Mouse (Mus musculus): Measurements from ENCODE around the gene Wdr73. TPM values are rescaled to one million over a fixed set of nuclear protein-coding genes. Genes with fewer than 3 reads are reported as not detected.

The Wdr73 gene
- polyA plus RNA-seq, 1 experiment from 2014 or later: 32.8 TPM

DNA sequence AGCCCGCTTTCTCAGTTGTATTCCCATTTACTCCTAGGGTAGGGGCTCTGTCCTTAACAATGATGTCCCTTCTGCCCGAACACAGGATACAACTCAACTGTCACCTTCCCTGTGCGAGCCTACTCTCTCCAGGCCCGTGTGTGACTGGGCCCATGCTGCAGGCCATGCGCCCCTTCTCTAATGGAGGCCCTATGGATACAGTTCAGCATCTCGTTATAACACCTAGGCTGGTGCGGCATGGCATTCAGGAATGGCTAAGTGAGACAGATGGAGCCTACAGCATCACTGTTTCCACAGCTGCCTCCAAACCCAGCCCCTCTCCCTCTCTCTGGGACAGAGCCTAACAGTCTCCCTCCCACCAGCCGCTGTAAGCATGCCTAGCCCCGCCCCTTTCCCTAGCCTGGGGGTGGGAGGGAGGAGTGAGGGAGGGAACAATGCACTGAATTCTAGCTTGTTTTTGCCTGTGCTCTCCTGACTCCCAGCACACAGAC is 12.0 kb downstream of the Wdr73 start:
- 41% methylated on average over 9 of the region's 9 CpGs for WGBS
- H3K9me3 ChIP-seq (ENCODE audit: control insufficient read depth, low read length): no peaks in the 10 kb centered on the region

GRCm38 (mm10) chr7:80888595-80888994 is 12.5 kb downstream of the Wdr73 start:
- DNase-seq: no peak
- no peak overlapping the region for H3K4me3 ChIP-seq (replicated peaks; ENCODE audit: low read depth, low read length)
- no peak overlapping the region for H3K9ac ChIP-seq (replicated peaks; ENCODE audit: low read length)
- no peak overlapping the region for H3K4me2 ChIP-seq (ENCODE audit: low read length)
- peak overlapping the region; percentile 27 for H3K27ac ChIP-seq (replicated peaks; ENCODE audit: low read depth, low read length)
- H3K9me3 ChIP-seq (ENCODE audit: control insufficient read depth, low read length): no peaks in the 10 kb centered on the region
- peak; percentile 4; the same call in 1 of the 2 replicates for ATAC-seq (ENCODE audit: low FRiP score, low TSS enrichment)
- H3K27me3 ChIP-seq (ENCODE audit: control insufficient read depth, insufficient read depth, low read length): no peaks in the 10 kb centered on the region
- peaks cover 5% of the 10 kb centered on the region; the same call in 1 of the 2 replicates for H3K4me1 ChIP-seq (ENCODE audit: control insufficient read depth, insufficient read depth, low read length)
- WGBS: 81% methylated on average over 7 of the region's 7 CpGs
- H3K36me3 ChIP-seq (ENCODE audit: control insufficient read depth, insufficient read depth, low read length): peaks cover 30% of the 10 kb centered on the region

More for the DNA sequence above, 12.0 kb downstream of the Wdr73 start:
- no peaks in the 10 kb centered on the region for H3K27me3 ChIP-seq (ENCODE audit: control insufficient read depth, insufficient read depth, low read length)
- H3K36me3 ChIP-seq (ENCODE audit: control insufficient read depth, insufficient read depth, low read length): peaks cover 35% of the 10 kb centered on the region
- H3K27ac ChIP-seq (replicated peaks; ENCODE audit: low read depth, low read length): peak overlapping the region; percentile 27
- DNase-seq (peak; percentile 78), ATAC-seq (ENCODE audit: low FRiP score, low TSS enrichment) (peak; percentile 79; the same call in 1 of the 2 replicates)
- no peak overlapping the region for H3K4me3 ChIP-seq (replicated peaks; ENCODE audit: low read depth, low read length)
- H3K4me2 ChIP-seq (ENCODE audit: low read length): no peak overlapping the region
- no peak overlapping the region for H3K9ac ChIP-seq (replicated peaks; ENCODE audit: low read length)
- H3K4me1 ChIP-seq (ENCODE audit: control insufficient read depth, insufficient read depth, low read length): peaks cover 5% of the 10 kb centered on the region; the same call in 1 of the 2 replicates

GRCm38 (mm10) chr7:80885666-80886065 is 15.4 kb downstream of the Wdr73 start:
- Histone ChIP-seq H3K27ac (replicated peaks; ENCODE audit: low read depth, low read length) (no peak overlapping the region), H3K4me1 (ENCODE audit: control insufficient read depth, insufficient read depth, low read length) (peaks cover 5% of the 10 kb centered on the region; the same call in 1 of the 2 replicates), H3K9ac (replicated peaks; ENCODE audit: low read length) (no peak overlapping the region), H3K4me3 (replicated peaks; ENCODE audit: low read depth, low read length) (no peak overlapping the region), H3K9me3 (ENCODE audit: control insufficient read depth, low read length) (no peaks in the 10 kb centered on the region), H3K36me3 (ENCODE audit: control insufficient read depth, insufficient read depth, low read length) (peaks cover 1% of the 10 kb centered on the region), H3K27me3 (ENCODE audit: control insufficient read depth, insufficient read depth, low read length) (no peaks in the 10 kb centered on the region), H3K4me2 (ENCODE audit: low read length) (no peak overlapping the region)
- WGBS: 25% methylated on average over 1 of the region's 1 CpGs
- ATAC-seq (ENCODE audit: low FRiP score, low TSS enrichment) (no peak), DNase-seq (no peak)

DNA sequence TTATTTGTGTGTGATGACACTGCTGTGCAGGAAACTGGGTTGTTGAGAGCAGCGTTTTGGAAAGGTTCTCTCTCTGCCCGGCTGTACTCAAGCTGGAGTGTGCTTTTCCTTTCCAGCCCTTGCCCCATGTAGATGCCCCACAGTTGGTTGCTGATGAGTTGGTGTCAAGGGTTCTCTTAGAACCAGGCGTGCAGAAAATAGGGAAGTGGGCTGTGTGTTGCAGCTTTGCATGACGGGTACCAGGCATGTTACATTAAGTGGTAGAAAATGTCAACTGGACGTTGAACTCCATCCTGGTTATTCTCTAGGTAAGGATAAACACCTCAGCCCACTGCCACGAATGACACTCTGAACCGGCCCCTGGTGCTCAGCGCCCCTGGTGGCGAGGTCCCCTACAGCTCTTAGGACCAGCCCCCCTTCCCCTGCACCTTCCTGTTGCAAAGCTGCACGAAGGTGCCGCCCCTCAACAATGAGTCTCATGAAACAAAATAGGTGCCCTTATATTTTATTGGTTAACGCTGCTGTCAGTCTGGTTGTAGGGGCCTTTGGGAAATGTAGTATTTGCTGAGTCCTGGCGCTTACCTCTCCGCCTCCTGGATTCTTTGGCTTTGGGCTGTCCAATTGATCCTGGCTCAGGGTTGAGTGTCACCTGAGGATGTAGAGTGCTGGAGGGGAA is 18.1 kb downstream of the Wdr73 start:
- Histone ChIP-seq H3K27me3 (ENCODE audit: control insufficient read depth, insufficient read depth, low read length) (no peaks in the 10 kb centered on the region), H3K9me3 (ENCODE audit: control insufficient read depth, low read length) (no peaks in the 10 kb centered on the region), H3K4me3 (replicated peaks; ENCODE audit: low read depth, low read length) (no peak overlapping the region; the same call in 1 of the 2 replicates), H3K4me2 (ENCODE audit: low read length) (peak overlapping the region; percentile 45), H3K4me1 (ENCODE audit: control insufficient read depth, insufficient read depth, low read length) (no peaks in the 10 kb centered on the region), H3K9ac (replicated peaks; ENCODE audit: low read length) (no peak overlapping the region), H3K27ac (replicated peaks; ENCODE audit: low read depth, low read length) (no peak overlapping the region), H3K36me3 (ENCODE audit: control insufficient read depth, insufficient read depth, low read length) (peaks cover 2% of the 10 kb centered on the region; the same call in 1 of the 2 replicates)
- ATAC-seq (ENCODE audit: low FRiP score, low TSS enrichment) (peak; percentile 79), DNase-seq (peak; percentile 89)
- 27% methylated on average over 14 of the region's 14 CpGs for WGBS

- Histone ChIP-seq H3K9ac (replicated peaks; ENCODE audit: low read length) (no peak overlapping the region), H3K27me3 (ENCODE audit: control insufficient read depth, insufficient read depth, low read length) (no peaks in the 10 kb centered on the region), H3K36me3 (ENCODE audit: control insufficient read depth, insufficient read depth, low read length) (peaks cover 58% of the 10 kb centered on the region), H3K4me2 (ENCODE audit: low read length) (no peak overlapping the region), H3K27ac (replicated peaks; ENCODE audit: low read depth, low read length) (no peak overlapping the region), H3K9me3 (ENCODE audit: control insufficient read depth, low read length) (no peaks in the 10 kb centered on the region), H3K4me3 (replicated peaks; ENCODE audit: low read depth, low read length) (no peak overlapping the region), H3K4me1 (ENCODE audit: control insufficient read depth, insufficient read depth, low read length) (no peaks in the 10 kb centered on the region)
- 32% methylated on average over 37 of the region's 37 CpGs for WGBS
- no peak for DNase-seq
- no peak for ATAC-seq (ENCODE audit: low FRiP score, low TSS enrichment)
Observed at GRCm38 (mm10) chr7:80875727-80876126, 25.3 kb downstream of the Wdr73 start.

- DNase-seq (no peak), ATAC-seq (ENCODE audit: low FRiP score, low TSS enrichment) (no peak)
- peaks cover 77% of the 10 kb centered on the region for H3K36me3 ChIP-seq (ENCODE audit: control insufficient read depth, insufficient read depth, low read length)
- H3K27ac ChIP-seq (replicated peaks; ENCODE audit: low read depth, low read length): no peak overlapping the region
- WGBS: 92% methylated on average over 2 of the region's 2 CpGs
- no peak overlapping the region for H3K4me3 ChIP-seq (replicated peaks; ENCODE audit: low read depth, low read length)
- H3K4me1 ChIP-seq (ENCODE audit: control insufficient read depth, insufficient read depth, low read length): no peaks in the 10 kb centered on the region
- H3K9me3 ChIP-seq (ENCODE audit: control insufficient read depth, low read length): no peaks in the 10 kb centered on the region
- H3K27me3 ChIP-seq (ENCODE audit: control insufficient read depth, insufficient read depth, low read length): no peaks in the 10 kb centered on the region
- no peak overlapping the region for H3K9ac ChIP-seq (replicated peaks; ENCODE audit: low read length)
- H3K4me2 ChIP-seq (ENCODE audit: low read length): no peak overlapping the region
Observed at GRCm38 (mm10) chr7:80873631-80874030, 27.4 kb downstream of the Wdr73 start.

DNA sequence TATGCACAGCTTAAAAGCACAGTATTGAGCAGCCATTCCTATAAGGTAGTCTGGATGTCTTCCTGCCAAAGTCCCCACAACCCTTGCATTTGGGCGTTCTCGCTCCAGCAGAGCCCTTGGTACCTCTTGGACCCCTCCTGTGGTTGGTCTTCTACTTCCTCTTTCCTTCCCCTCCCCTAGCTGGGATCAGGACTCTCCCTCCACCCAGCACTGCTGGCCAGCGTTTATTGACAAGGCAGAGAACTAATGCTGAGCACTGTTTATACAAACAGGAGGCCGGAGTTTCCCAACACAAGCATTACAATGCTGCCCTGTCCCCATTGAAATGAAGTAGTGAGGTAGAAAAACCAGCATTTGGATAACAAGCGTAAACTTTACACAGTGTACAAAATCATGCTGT is 28.0 kb downstream of the Wdr73 start:
- WGBS: 90% methylated on average over 5 of the region's 5 CpGs
- Histone ChIP-seq H3K36me3 (ENCODE audit: control insufficient read depth, insufficient read depth, low read length) (peaks cover 83% of the 10 kb centered on the region), H3K4me3 (replicated peaks; ENCODE audit: low read depth, low read length) (no peak overlapping the region), H3K4me1 (ENCODE audit: control insufficient read depth, insufficient read depth, low read length) (no peaks in the 10 kb centered on the region), H3K4me2 (ENCODE audit: low read length) (no peak overlapping the region), H3K27me3 (ENCODE audit: control insufficient read depth, insufficient read depth, low read length) (no peaks in the 10 kb centered on the region), H3K9ac (replicated peaks; ENCODE audit: low read length) (no peak overlapping the region), H3K27ac (replicated peaks; ENCODE audit: low read depth, low read length) (no peak overlapping the region), H3K9me3 (ENCODE audit: control insufficient read depth, low read length) (no peaks in the 10 kb centered on the region)
- ATAC-seq (ENCODE audit: low FRiP score, low TSS enrichment): no peak
- DNase-seq: no peak

GRCm38 (mm10) chr7:80868686-80869085 is 32.4 kb downstream of the Wdr73 start:
- ATAC-seq (ENCODE audit: low FRiP score, low TSS enrichment): no peak
- H3K9me3 ChIP-seq (ENCODE audit: control insufficient read depth, low read length): no peaks in the 10 kb centered on the region
- no peak overlapping the region for H3K4me2 ChIP-seq (ENCODE audit: low read length)
- H3K4me1 ChIP-seq (ENCODE audit: control insufficient read depth, insufficient read depth, low read length): peaks cover 18% of the 10 kb centered on the region; the same call in 1 of the 2 replicates
- H3K27me3 ChIP-seq (ENCODE audit: control insufficient read depth, insufficient read depth, low read length): no peaks in the 10 kb centered on the region
- no peak for DNase-seq
- H3K9ac ChIP-seq (replicated peaks; ENCODE audit: low read length): no peak overlapping the region
- no peak overlapping the region for H3K27ac ChIP-seq (replicated peaks; ENCODE audit: low read depth, low read length)
- no peak overlapping the region for H3K4me3 ChIP-seq (replicated peaks; ENCODE audit: low read depth, low read length)
- 91% methylated on average over 2 of the region's 2 CpGs for WGBS
- peaks cover 78% of the 10 kb centered on the region for H3K36me3 ChIP-seq (ENCODE audit: control insufficient read depth, insufficient read depth, low read length)

Measured in midbrain, embryonic 14.5 days (tissue).